Mouse (Mus musculus) lung, postnatal 10 days (tissue): ENCODE data around the gene Nupr1.

Source experiments
- DNase-seq: peaks from one replicate; pipeline ENCODE4 v3.0.0; 2021

Nupr1 gene

GRCm38 (mm10) chr7:126594862-126595561 is 35.6 kb downstream of the Nupr1 start, which contains the start of gene Il27:
Gene Il27 (minus strand): TSS chr7:126594941.
- DNase-seq, result no peak

GRCm38 (mm10) chr7:126587779-126588178 is 42.9 kb downstream of the Nupr1 start:
- DNase-seq, result peak; percentile 91

DNA sequence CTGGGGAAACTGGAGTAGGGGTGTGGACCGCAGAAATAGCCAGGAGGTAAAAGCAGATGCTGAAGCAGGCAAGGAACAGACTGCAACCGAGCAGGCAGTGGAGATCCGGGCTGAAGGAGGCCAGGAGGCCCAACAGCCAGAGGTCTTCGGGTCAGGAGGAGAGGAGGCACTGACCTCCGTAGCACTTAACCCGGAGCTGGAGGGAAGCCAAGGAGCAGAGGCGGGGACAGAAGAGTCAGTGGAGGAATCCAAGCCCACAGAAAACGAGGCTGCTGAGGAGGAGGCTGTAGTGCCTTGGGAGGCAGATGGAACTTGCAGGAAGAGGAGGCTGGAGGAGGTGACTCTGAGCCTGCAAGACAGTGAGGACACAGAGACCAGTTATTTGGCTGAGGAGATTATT is 43.8 kb downstream of the Nupr1 start:
- peak; percentile 71 for DNase-seq

- no peak for DNase-seq
Measured at GRCm38 (mm10) chr7:126585717-126586116, 44.9 kb downstream of the Nupr1 start, which contains the start of gene Cln3. Gene Cln3 (minus strand): TSS chr7:126585817.

DNA sequence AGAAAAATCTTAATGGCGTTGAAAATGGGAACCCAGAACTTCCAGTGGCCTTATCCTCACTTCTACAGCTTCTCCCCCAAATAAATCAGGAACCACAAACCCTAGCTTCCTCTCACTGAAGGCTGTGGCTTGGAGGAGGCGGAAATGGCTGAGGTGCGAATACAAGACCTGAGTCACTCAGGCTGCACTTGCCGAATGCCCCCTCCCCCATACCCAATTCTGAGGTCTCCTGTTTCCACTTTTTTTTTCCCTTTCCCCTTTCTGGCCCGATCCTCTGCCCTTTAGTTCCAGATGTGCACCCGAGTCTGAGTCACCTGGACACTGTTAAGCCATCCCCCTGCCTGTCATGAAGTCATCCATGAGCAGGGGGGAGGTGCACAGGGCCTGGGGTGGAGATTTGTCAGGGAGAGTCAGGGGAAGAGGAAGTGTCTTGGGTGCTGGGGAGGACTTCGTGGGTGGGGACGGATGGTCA is 46.1 kb downstream of the Nupr1 start, which contains the start of gene Apobr:
Apobr (plus strand) TSS at position 437 of the 472 bp plus-strand sequence.
- no peak for DNase-seq

- no peak for DNase-seq
Measured at GRCm38 (mm10) chr7:126583761-126584160, 46.9 kb downstream of the Nupr1 start.

- peak; percentile 91 for DNase-seq
Measured at GRCm38 (mm10) chr7:126583251-126583709, 47.4 kb downstream of the Nupr1 start.

GRCm38 (mm10) chr7:126582759-126583158 is 47.9 kb downstream of the Nupr1 start:
- DNase-seq, result peak; percentile 55

DNA sequence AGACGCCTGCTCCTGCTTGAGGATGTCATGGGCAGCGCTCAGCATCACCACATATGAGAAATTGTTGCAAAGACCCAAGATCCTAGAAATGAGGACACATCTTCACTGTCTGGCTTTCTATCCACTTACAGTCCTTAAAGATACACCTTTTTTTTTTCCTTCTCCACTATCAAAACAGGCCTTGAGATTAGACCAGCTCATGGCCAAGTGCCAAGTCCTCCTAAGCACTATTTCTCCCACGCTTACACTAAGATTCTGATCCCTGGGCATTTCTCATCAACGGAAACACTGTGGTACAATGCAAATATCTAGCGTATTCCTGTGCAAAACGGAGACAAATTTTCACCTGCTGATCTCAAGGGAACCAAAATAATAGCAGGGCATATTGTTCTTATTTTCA is 49.0 kb downstream of the Nupr1 start:
- DNase-seq, result no peak

GRCm38 (mm10) chr7:126579172-126579571 is 51.5 kb downstream of the Nupr1 start:
- DNase-seq, result peak; percentile 61

- peak; percentile 69 for DNase-seq
Measured at GRCm38 (mm10) chr7:126576946-126577345, 53.7 kb downstream of the Nupr1 start.
